Mouse (Mus musculus): ENCODE measurements around the gene Gm42669. TPM values are rescaled to one million over a fixed set of nuclear protein-coding genes. Genes with fewer than 3 reads are reported as not detected.

Gm42669 gene
- total RNA-seq (2015; ENCODE audit: low replicate concordance), result 0.63 TPM in 1 of 2 replicates, not detected in the other
- total RNA-seq (2017; ENCODE audit: low replicate concordance), result 0.34 and 1.5 TPM in 2 replicates

- no peak for ATAC-seq (replicated peaks; ENCODE audit: low FRiP score, poor library complexity, severe bottlenecking)
Observed at GRCm38 (mm10) chr5:107507321-107507720, at the start of gene Gm42669. Gene Gm42669 (plus strand): TSS chr5:107507621.

GRCm38 (mm10) chr5:107462147-107463076 is 45.0 kb upstream of the Gm42669 start:
- peak; percentile 61 for ATAC-seq (replicated peaks; ENCODE audit: low FRiP score, poor library complexity, severe bottlenecking)

GRCm38 (mm10) chr5:107466501-107466900 is 40.9 kb upstream of the Gm42669 start:
- ATAC-seq (replicated peaks; ENCODE audit: low FRiP score, poor library complexity, severe bottlenecking), result no peak

DNA sequence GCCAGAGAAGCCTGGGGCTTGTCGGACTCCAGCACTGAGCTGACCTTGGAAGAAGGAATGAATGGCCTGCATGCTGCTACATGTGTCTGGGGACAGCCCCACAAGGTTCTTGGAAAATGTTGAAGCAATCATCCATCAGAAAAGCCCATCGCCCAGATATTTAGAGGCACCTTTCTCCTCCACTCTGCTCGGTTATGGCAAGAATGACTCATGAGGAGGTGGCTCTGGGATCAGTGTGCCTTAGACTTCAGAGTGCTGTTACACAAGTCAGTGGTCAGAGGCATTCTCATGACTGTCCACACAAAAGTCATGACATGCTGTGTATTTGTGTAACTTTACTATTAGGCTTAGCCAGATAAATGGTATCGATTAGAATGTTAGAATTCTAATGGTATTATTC is 40.3 kb upstream of the Gm42669 start:
- no peak for ATAC-seq (replicated peaks; ENCODE audit: low FRiP score, poor library complexity, severe bottlenecking)

DNA sequence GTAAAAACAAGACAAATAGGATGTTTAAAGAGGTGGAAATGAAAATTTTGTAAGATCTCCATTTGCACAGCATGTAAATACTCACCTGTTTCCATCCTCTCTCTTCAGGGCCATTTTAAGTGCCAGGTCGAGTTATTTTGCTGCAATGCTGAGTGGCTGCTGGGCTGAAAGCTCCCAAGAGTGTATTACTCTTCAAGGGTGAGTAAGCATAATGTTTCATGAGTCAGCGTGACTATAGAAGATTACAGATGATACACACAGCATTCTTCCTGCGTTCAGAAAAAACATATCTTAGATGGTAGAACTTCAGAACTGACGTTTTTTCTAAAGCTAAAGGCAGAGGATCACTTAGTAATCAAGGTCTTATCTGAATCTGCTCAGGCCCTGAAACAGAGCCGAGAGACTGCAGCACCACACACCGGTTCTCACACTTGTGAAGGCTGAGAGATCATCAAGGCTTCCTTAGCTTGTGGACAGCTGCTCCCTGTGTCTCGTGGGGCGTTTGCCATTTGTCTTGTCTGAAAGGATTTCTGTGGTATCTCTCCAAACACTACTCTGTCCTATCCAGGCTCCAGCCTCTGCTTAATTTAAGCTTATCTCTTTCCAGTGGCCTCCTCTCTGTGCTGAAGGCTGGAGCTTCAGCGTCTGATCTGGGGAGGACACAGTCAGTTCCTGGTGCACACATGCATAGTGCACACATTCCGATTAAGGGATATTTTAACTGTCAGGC is 36.7 kb upstream of the Gm42669 start:
- peak; percentile 91 for ATAC-seq (replicated peaks; ENCODE audit: low FRiP score, poor library complexity, severe bottlenecking)

GRCm38 (mm10) chr5:107480194-107480593 is 27.2 kb upstream of the Gm42669 start:
- no peak for ATAC-seq (replicated peaks; ENCODE audit: low FRiP score, poor library complexity, severe bottlenecking)

DNA sequence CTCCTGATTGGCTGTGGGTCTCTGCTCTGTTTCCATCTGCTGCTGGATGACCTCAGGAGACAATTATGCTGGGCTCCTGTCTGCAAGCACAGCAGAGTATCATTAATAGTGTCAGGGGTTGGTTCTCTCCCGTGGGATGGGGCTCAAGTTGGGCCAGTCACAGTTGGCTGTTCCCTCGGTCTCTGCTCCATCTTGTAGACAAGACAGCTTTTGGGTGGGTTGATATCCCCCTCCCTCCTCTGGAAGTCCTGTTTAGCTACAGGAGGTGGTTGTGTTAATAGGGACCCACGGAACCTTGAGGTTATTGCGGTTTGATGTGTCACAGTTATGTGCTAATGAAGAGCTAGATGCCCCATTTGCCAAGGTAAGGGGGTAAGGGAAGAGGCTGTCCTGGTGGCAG is 18.4 kb upstream of the Gm42669 start:
- ATAC-seq (replicated peaks; ENCODE audit: low FRiP score, poor library complexity, severe bottlenecking), result no peak

DNA sequence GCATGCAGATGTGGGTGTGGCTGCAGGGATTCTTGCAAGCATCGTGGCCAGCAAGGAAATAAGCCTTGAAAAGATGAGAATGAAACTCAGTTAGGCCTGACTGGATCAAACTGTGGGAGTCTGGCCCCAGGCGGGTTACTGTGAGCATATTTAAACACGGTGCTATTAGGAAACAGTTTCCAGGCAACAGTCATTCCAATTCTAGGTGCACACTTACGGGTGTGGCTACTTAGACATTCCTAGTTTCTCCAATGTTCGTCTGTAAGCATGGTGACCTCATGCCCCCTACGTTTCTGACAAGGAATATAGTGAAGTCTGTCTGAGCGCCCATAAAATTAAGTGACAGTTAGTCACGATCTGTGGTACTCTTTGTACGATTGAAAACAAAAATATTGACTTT is 16.4 kb upstream of the Gm42669 start:
- no peak for ATAC-seq (replicated peaks; ENCODE audit: low FRiP score, poor library complexity, severe bottlenecking)

- no peak for ATAC-seq (replicated peaks; ENCODE audit: low FRiP score, poor library complexity, severe bottlenecking)
Observed at GRCm38 (mm10) chr5:107492471-107492870, 14.9 kb upstream of the Gm42669 start.

DNA sequence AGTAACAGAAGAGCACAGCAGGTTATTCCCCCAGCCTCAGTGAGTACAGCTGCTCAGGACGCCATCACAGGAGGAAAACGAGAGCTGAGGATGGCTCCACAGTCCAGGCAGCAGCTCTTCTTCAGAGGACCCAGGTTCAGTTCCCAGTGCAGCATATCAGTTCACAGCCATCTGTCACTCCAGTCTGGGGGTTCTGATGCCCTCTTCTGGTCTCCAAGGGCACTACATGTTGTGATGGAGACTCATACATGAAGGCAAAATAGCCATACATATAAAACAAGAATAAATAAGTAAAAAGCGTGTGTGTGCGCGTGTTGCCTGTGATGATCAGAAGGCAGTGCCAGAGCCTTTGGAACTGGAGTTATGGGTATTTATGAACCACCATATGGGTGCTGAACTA is 12.7 kb upstream of the Gm42669 start:
- no peak for ATAC-seq (replicated peaks; ENCODE audit: low FRiP score, poor library complexity, severe bottlenecking)

DNA sequence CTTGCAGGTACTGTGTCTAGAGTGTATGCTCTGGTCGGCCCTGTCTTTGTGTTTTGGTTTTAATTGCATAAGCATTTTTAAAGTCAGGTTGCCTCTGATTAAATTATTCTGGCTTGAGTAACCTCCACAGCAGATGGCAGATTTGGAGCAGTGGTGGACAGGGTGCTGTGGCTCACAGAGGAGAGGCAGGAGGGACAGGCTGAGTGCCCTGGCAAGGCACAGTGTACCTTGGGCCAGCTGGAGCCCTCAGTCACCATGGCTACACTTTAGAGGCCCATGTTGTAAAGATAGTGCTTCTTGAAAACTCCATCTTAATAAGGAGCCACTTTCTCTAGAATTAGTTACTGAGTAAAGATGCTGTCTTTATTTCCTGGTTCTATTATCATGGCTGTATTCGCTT is 11.4 kb upstream of the Gm42669 start:
- no peak for ATAC-seq (replicated peaks; ENCODE audit: low FRiP score, poor library complexity, severe bottlenecking)

GRCm38 (mm10) chr5:107497519-107498501 is 9.6 kb upstream of the Gm42669 start:
- no peak for ATAC-seq (replicated peaks; ENCODE audit: low FRiP score, poor library complexity, severe bottlenecking)

DNA sequence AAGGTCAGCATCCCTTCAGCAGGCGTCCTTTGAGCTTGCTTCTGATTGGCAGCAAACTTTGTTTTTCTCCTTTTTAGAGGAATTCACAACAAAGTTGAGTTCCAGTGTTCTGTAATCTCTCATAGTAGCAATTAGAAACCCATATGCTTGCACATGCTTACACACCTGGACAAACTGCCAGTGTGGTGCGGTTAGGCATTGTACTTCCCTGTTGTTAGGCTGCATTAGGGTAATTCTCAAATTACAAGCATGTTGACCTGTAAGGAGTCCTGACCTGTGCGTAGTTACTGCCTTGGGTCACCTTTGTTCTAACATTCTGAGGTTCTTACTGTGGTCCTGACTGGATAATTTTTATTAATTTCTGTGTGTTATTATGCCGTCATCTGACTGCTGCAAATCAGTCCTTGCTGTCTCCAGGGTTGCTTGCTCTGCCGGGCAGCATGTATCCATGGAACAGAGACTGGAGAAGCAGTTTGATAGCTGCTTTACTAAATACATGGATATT is 8.6 kb upstream of the Gm42669 start:
- ATAC-seq (replicated peaks; ENCODE audit: low FRiP score, poor library complexity, severe bottlenecking), result no peak

- no peak for ATAC-seq (replicated peaks; ENCODE audit: low FRiP score, poor library complexity, severe bottlenecking)
Observed at GRCm38 (mm10) chr5:107499891-107500535, 7.4 kb upstream of the Gm42669 start.

GRCm38 (mm10) chr5:107500741-107501140 is 6.7 kb upstream of the Gm42669 start:
- no peak for ATAC-seq (replicated peaks; ENCODE audit: low FRiP score, poor library complexity, severe bottlenecking)

- no peak for ATAC-seq (replicated peaks; ENCODE audit: low FRiP score, poor library complexity, severe bottlenecking)
Observed at GRCm38 (mm10) chr5:107510503-107510902, 3.1 kb downstream of the Gm42669 start.

DNA sequence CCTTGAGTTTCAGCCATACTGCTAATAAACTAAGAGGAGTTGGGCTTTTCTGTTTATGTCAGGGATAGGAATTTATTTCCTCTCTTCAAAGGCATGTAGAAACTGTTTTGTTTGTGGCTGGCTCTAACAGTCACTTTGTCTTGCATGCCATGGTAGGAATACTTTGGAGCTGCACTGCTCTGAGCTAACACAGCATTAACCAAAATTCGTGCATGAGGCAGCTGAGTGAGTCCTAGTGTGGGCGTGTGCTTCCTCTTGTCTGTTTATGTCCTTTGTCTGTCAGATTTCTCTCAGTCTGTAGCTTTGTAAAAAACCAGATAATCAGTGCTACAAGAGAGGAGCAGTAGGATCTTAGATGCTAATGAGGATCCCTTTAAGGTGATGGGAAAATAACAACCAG is 3.9 kb downstream of the Gm42669 start:
- no peak for ATAC-seq (replicated peaks; ENCODE audit: low FRiP score, poor library complexity, severe bottlenecking)

- peak; percentile 80 for ATAC-seq (replicated peaks; ENCODE audit: low FRiP score, poor library complexity, severe bottlenecking)
Observed at GRCm38 (mm10) chr5:107513583-107513982, 6.2 kb downstream of the Gm42669 start.

DNA sequence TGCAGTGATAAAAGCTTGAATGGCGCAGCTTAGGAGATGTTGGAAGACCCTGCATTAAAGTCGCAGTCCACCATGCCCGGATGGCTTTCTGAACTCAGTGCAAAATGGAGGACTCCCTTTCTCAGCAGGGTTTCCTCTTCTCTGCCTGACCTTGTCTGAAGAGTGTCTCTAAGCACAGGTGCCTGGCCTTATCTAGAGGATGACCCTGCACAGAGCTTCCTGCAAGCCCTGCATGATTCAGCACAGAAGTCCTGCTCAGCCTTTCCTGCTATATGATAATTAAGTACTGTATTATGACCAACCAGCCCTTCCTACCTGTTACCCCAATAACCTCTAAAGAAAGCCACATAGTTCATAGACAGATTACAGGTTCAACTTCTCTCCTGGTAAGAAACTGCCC is 8.0 kb downstream of the Gm42669 start:
- 0 out of 2 replicates have a peak, but pooled peaks have one; percentile 58 for ATAC-seq (replicated peaks; ENCODE audit: low FRiP score, poor library complexity, severe bottlenecking)
